Mouse (Mus musculus) myocyte (in vitro differentiated cells): ENCODE data around the gene Slc7a6.

Experiments used
- CEBPB ChIP-seq: IDR thresholded peaks from 2 replicates; pipeline ENCODE4 v1.6.1; 2011; ENCODE audit warnings: mild to moderate bottlenecking, moderate library complexity; ENCODE audit not compliant: poor library complexity, insufficient read depth, severe bottlenecking
- E2F4 ChIP-seq: IDR thresholded peaks from one replicate; pipeline ENCODE4 v1.6.1; 2011; ENCODE audit warnings: mild to moderate bottlenecking, control low read depth, moderate library complexity; ENCODE audit not compliant: insufficient read depth
- MAX ChIP-seq: IDR thresholded peaks from one replicate; pipeline ENCODE4 v1.6.1; 2011; ENCODE audit warnings: low read depth, mild to moderate bottlenecking, control low read depth
- POLR2A ChIP-seq: IDR thresholded peaks from one replicate; pipeline ENCODE4 v1.6.1; 2011; ENCODE audit warnings: low read depth, mild to moderate bottlenecking, control low read depth, moderate library complexity; ENCODE audit not compliant: insufficient read length
- TCF12 ChIP-seq: IDR thresholded peaks from one replicate; pipeline ENCODE4 v1.6.1; 2011; ENCODE audit warnings: mild to moderate bottlenecking, control low read depth; ENCODE audit not compliant: poor library complexity, insufficient read depth, severe bottlenecking
- USF1 ChIP-seq: IDR thresholded peaks from one replicate; pipeline ENCODE4 v1.6.1; 2011; ENCODE audit warnings: low read depth, mild to moderate bottlenecking, control low read depth, moderate library complexity

- TF ChIP-seq CEBPB (no peak), MAX (no peak), POLR2A (no peak), USF1 (no peak), TCF12 (no peak), E2F4 (no peak)
Observed at GRCm38 (mm10) chr8:106133946-106134345, 34.7 kb upstream of the Slc7a6 start.
